In genomic region chr9:70998719-70999118, GRCm38 (mm10) we compare ENCODE assay signal across 9 mouse cellular contexts. TPM values are rescaled to one million over a fixed set of nuclear protein-coding genes. Genes with fewer than 3 reads are reported as not detected.
DNase-seq lines count a peak whose midpoint lies in the region; ATAC-seq lines count a peak whose summit lies in the region.
"Had no signal": no experiment of that assay in that cellular context is flagged by ENCODE, and none has a peak within 500 bp of the region (broad histone marks: within the 10 kb centered on the region; RNA-seq: fewer than 3 reads in every experiment).

No protein-coding gene starts in this region.

- intact Hi-C loops in heart, postnatal 36 days (cut with DNase I): no loop called here

- H3K9ac ChIP-seq in forebrain, embryonic 16.5 days (replicated peaks; ENCODE audit: low read depth, low read length): no peak overlapping the region
- H3K9ac ChIP-seq in liver, embryonic 11.5 days (ENCODE audit: low read depth, low read length): no peak overlapping the region

- no peak overlapping the region for H3K27ac ChIP-seq in forebrain, embryonic 16.5 days (ENCODE audit: low read length)
- H3K27ac ChIP-seq in liver, embryonic 11.5 days (ENCODE audit: low read depth, low read length): no peak overlapping the region

- no peak overlapping the region for H3K4me3 ChIP-seq in forebrain, embryonic 16.5 days (replicated peaks; ENCODE audit: low read length)
- no peak overlapping the region for H3K4me3 ChIP-seq in liver, embryonic 11.5 days (ENCODE audit: low read depth, low read length)

- H3K4me2 ChIP-seq in forebrain, embryonic 16.5 days (ENCODE audit: low read length): no peak overlapping the region
- H3K4me2 ChIP-seq in liver, embryonic 11.5 days: no peak overlapping the region

- peak; percentile 15 for DNase-seq in lung, postnatal 10 days
- DNase-seq in lung, postnatal 14 days: no peak
- peak; percentile 77 to 88 for DNase-seq in left cerebral cortex, adult 18-20 months (ENCODE audit: low spot score in 2 of 2)
- DNase-seq in splenic B cell, adult 2 months (ENCODE audit: low read depth, low spot score): peak; percentile 22
- DNase-seq in liver, embryonic 11.5 days (ENCODE audit: low spot score): no peak
- DNase-seq in liver: no peak
- no peak for DNase-seq in heart, postnatal 36 days
- DNase-seq: cerebellum, adult 11 months had no signal

- no peaks in the 10 kb centered on the region for H3K36me3 ChIP-seq in forebrain, embryonic 16.5 days (ENCODE audit: control insufficient read depth, insufficient read depth)
- H3K36me3 ChIP-seq in splenic B cell, adult 2 months (ENCODE audit: control insufficient read depth, insufficient read depth, low read length, poor library complexity, severe bottlenecking): no peaks in the 10 kb centered on the region
- no peaks in the 10 kb centered on the region for H3K36me3 ChIP-seq in liver, embryonic 11.5 days (ENCODE audit: control insufficient read depth, insufficient read depth, low read length)

- H3K9me3 ChIP-seq in forebrain, embryonic 16.5 days (ENCODE audit: control insufficient read depth, low read length): no peaks in the 10 kb centered on the region
- H3K9me3 ChIP-seq in liver, embryonic 11.5 days (ENCODE audit: control insufficient read depth, low read length): no peaks in the 10 kb centered on the region

- WGBS in forebrain, embryonic 16.5 days: 62% methylated on average over 6 of the region's 6 CpGs
- WGBS in liver, embryonic 11.5 days: 72% methylated on average over 6 of the region's 6 CpGs

- H3K4me1 ChIP-seq in forebrain, embryonic 16.5 days (replicated peaks; ENCODE audit: control insufficient read depth, insufficient read depth, low read length): no peaks in the 10 kb centered on the region; the same call in 1 of the 2 replicates
- no peaks in the 10 kb centered on the region for H3K4me1 ChIP-seq in liver, embryonic 11.5 days (replicated peaks; ENCODE audit: control insufficient read depth, insufficient read depth, low read length)

- peak; percentile 55; the same call in 1 of the 2 replicates for ATAC-seq in forebrain, embryonic 16.5 days
- no peak for ATAC-seq in liver, embryonic 11.5 days (replicated peaks; ENCODE audit: low FRiP score)

- no peaks in the 10 kb centered on the region for H3K27me3 ChIP-seq in forebrain, embryonic 16.5 days (replicated peaks; ENCODE audit: control insufficient read depth, insufficient read depth, low read length)
- H3K27me3 ChIP-seq in splenic B cell, adult 2 months (ENCODE audit: control insufficient read depth, insufficient read depth, low read length, poor library complexity, severe bottlenecking): no peaks in the 10 kb centered on the region
- no peaks in the 10 kb centered on the region for H3K27me3 ChIP-seq in liver, embryonic 11.5 days (replicated peaks; ENCODE audit: control insufficient read depth, insufficient read depth, low read length)

RNA-seq across cellular contexts. Expression of gene Lipc, which starts 46.7 kb away (rescaled TPM):
- 0.22 and 0.26 TPM in 2 replicates for polyA plus RNA-seq in forebrain, embryonic 16.5 days (2015; fragmentation: Nextera tagmentation; extraction: Ambion mirVana)
- total RNA-seq in left cerebral cortex, adult 18-20 months (2021): not detected
- 15.0 and 16.7 TPM in 2 replicates for polyA plus RNA-seq in liver, embryonic 11.5 days (2014; fragmentation: Nextera tagmentation; extraction: Ambion mirVana)
- not detected for total RNA-seq in heart, postnatal 36 days (2021)

Comparison
In these comparisons a context has a peak if more than half of its experiments do, and no peak if none do; other contexts are left out.
1. DNase-seq: peak in lung, postnatal 10 days (single experiment), left cerebral cortex, adult 18-20 months (2 of 2) and splenic B cell, adult 2 months (single experiment); none in lung, postnatal 14 days (single experiment), liver, embryonic 11.5 days (single experiment), liver (single experiment) and heart, postnatal 36 days (0 of 2).